Mouse (Mus musculus): ENCODE results near the gene Gltp. TPM values are rescaled to one million over a fixed set of nuclear protein-coding genes. Genes with fewer than 3 reads are reported as not detected.

Gltp gene
- total RNA-seq, 2 experiments from 2014 or later = 15.1 to 17.6 TPM

DNA sequence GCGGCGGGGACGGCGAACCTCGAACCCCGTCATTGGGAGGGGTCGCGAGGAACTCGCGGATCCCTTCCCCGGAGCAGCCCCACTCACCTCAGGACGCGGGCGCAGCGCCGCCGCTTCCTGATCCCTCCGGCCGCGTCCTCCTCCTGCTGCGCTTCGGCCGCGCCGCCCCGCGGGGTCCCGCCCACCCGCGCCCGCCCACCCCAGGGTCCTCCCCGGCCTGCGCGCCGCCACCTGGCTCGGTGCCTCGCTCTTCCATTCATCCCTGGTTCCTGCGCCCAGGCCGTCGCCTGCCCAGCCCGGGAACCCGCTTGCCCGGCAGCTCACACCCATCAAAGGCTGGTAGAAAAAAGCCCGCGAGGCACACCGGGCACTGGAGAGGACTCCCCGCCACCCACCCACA is 32.5 kb downstream of the Gltp start, which contains the start of gene Trpv4:
Gene Trpv4, minus strand, starts transcription at position 167 of the 400 bp plus-strand sequence.
- DNase-seq = peak; percentile 40

DNA sequence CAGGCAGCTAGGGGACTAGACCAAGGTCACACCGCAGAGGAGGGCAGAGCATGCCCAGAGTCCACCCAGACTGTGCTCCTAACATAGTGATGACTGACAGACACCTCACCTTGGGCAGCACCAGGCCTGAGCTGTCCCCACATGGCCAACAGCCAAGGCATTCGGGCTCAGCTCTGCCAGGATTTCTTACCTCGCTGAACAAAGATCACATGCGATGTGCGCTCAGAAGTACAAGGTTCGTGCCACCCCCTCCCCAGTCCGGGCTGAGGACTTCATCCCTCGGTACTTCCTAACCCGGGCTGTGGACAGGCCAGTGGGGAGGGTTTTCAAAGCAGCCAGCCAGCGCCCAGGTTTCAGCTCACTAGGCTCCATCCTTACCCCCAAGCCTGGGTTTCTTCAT is 33.4 kb downstream of the Gltp start:
- no peak for DNase-seq

DNA sequence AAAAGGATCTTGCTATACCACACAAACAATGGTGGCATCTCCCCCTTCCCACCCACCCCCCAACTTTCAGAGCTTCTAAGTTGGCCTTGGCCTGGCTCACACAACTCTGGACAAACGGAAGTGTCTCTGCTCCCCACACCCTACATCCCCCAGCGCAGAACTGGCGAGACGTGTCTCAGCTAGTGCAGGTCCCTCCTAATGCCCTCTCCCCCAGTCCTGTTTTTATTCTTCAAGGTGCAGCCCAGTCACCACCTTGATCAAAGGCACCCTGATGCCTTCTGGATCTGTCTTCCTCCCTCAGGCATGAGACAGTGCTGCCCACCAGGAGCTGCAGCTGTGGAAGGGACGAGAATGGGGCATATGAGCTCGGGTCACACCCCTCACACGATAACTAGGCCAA is 34.5 kb downstream of the Gltp start:
- DNase-seq = no peak

DNA sequence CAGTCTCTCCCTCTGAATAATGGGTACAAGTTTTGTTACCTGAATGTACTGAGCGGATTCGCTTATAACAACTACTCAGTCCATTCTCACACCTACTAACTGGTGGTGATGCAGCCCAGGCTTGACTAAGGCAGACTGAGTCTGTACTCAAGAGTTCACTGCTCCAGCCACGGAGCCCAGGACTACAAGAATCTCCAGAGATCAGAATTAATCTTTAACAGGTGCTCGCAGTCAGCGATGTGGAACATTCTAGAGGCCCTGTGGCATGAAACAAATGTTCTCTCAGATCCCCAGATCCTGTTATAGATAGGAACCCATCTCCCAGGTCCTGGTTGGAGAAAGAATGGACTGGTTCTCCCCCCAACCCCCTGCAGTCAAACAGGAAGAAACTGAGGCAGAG is 35.1 kb downstream of the Gltp start:
- DNase-seq = no peak

DNA sequence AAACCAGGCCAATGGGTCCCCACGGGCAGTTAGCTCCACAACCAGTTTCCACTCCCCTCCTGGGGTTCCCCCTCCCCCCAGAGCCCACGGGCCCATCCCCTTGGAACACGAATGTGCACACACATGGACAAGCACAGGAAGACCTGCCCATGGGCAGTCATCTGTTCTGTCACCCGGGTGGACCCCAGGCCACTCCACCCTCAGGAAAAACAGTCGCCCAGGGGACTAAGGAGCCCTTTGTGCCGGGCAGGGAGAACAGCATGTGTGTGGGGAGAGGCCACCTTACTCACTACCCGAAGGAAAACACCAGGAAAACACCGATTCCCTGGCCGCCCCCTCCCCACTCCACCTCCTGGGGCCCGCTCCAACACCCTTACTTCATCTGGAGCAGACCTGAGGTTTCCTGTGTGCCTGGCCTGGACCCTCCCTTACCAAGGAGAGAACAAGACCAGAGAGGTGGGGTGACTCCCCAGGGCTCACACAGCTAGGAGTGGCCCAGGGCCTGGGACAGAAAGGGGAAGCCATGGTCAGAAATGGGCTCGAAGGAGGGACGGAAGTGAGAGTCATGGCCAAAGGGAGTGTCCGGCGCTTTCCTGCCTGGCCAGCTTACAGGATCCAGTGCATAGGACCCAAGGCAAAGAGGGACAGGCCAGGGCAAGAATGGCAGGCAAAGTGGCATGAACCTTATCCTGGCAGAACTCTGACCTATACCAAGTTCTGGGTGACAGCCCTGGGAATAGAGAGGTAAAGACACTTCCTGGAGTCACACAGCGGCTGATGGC is 36.9 kb downstream of the Gltp start:
- no peak for DNase-seq

DNA sequence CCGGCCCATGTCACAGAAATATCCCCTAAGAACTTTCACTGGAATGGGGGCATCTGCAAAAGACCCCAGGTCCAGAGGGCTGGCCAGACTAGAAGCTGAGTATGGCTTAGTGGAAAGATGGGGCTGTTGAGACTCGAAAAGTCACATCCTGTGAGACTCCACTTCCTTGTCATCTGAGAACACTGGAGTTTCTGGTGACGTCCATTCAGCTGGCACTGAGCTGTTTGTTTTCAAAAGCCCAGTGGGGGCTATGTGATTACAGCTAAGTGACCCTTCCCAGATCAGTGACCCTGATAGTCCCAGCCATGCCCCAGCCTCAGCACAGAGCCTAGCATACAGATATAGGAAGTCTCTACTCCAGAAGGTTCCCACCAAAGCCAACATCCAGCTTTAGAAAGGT is 39.3 kb downstream of the Gltp start:
- DNase-seq = no peak

DNA sequence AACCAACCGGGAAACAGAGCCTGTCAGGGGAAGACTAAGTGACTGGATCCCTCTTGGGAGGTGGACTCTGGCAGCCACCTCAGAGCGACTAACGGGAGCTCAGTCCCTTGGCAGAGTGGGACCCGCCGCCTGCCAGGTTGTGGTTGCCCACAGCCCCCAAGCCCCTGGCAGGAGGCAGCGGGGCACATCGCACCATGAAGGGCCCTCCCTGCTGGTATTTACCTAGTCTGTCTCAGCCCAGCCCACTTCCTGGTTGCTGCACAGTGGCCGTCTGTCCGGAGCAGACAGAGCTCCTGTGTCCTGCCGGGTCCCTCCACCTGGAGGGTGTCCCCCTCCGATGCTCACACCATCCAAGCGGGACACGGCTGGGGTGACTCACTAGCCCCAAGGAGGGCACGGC is 39.8 kb downstream of the Gltp start:
- DNase-seq = no peak

DNA sequence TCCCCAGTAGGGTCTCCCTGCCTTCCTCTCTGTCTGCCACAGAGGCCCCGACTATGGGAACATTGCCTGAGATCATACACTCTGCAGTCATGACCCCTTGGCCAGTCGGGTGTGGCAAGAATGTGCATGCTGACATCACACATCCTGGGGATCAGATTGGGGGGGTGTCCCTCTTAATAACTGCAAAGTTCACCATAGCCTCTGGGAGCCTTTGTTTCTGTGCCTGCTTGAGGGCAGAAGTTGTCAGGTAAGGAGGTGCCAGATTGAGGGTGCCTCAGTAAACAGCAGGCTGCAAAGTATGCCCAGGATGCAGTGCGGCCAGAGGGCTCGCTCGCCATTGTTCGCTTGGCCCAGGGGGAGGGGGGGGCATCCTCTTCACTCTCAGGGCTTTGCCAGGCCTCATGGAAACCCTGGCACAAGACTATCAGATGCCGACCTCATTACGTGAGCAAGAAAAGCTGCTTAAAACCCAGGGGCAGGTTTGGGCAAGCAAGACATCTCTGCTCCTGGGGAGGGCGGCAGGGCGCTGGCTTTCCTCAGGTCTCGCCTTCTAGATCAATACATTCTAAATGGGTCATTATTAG is 42.0 kb downstream of the Gltp start:
- DNase-seq = no peak

DNA sequence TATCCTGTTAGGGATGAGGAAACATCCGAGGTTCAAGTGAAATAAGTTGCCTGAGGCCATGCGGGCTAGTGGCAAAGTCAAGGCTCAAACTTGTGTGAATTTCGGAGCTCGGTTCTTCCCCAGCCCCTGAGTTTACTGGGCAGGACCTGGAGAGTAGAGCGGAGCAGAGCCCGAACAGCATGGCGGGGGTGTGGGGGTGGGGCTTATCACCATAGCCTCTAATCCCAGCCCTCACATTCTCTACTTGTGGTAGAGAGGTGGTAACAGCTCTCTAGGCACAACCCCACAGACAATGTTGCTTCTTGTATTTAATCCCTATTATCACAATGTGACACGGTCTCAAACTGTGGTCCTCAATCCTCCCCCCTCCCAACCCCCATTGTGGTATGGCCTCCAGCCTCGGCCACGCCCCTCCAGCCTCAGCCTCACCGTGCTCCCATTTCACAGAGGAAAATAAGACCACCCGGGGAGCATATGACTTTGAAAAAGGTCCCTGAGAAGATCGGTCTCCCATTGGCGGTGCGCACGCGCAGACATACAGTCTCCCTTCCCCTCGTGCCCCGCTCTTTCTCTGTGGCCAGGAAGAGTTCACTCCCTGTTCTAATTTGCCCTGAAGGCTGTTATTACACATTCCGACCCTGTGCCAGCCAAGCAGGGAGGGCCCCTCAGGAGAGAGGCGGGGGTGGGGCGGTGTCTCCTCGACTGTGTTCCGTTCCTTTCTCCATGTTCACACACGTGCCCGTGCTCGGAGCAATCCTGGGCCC is 43.4 kb downstream of the Gltp start:
- DNase-seq = no peak

DNA sequence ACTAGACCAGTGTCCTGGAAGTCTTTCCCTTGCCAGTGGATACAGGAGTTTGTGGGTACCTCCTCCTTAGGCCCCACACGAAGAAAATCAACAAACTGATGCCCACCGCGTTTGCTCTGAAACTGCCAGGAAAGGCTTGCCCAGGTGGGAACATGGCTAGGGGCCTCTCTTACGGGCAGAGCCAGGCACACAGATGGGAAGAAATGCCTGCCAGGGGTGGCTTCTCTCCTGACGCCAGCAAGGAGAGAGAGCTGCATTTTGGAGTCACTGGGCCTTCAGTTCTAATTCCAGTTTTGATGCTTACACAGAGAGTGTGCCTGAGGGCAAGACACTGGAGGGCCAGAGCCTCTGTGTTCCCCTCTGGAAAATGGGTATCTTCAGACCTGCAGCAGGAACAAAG is 44.9 kb downstream of the Gltp start:
- DNase-seq = no peak

DNA sequence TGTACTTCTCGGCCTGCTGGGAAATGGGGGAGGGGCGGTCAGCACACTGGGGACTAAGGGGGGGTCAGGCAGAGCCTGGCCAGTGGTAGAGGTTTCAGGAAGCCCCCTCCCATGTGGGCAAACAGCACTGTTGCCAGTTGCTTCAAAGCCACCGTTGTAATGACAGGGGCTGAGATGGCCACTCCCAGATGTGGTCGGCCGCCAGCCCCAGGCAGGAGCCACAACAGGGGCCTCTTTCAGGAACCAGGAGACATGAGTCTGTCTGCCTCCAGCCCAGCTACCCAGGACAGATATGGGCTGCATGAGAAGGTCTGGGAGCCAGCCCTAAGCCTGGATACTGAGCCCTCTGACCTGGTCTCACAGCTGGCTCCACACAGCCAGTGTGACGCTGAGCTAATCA is 45.9 kb downstream of the Gltp start:
- no peak for DNase-seq

DNA sequence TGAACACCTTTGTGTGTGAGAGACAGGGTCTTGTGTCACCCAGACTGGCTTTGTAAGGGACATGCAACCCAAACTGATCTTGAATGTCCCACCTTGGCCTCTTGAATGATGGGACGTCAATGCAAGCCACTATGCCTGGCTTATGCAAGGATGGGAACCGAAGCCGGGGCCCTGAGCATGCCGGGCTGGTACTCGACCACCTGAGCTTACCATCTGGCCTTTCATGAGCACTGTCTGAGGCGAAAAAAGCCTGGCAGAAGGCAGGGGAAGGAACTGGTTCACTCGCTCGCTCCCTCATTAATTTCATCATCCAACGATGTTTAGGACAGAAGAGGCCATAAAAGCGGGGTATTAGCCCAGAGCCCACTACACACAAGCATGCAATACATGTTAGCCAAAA is 50.0 kb downstream of the Gltp start:
- DNase-seq = no peak

DNA sequence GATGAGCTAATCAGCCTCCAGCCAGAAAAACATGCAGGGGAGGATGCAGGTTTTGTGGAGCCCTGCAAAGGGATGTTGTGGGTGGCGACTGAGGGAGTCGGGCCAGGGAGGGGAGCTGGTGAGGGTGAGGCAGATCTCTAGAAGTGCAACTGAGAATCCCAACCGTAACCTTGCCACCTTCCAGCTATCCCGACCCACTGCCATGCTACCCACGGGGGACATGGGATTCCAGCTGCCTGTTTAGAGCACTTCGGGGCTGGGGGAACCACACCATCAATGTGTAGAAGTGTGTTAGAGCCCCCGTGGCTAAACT is 51.2 kb downstream of the Gltp start:
- no peak for DNase-seq

DNA sequence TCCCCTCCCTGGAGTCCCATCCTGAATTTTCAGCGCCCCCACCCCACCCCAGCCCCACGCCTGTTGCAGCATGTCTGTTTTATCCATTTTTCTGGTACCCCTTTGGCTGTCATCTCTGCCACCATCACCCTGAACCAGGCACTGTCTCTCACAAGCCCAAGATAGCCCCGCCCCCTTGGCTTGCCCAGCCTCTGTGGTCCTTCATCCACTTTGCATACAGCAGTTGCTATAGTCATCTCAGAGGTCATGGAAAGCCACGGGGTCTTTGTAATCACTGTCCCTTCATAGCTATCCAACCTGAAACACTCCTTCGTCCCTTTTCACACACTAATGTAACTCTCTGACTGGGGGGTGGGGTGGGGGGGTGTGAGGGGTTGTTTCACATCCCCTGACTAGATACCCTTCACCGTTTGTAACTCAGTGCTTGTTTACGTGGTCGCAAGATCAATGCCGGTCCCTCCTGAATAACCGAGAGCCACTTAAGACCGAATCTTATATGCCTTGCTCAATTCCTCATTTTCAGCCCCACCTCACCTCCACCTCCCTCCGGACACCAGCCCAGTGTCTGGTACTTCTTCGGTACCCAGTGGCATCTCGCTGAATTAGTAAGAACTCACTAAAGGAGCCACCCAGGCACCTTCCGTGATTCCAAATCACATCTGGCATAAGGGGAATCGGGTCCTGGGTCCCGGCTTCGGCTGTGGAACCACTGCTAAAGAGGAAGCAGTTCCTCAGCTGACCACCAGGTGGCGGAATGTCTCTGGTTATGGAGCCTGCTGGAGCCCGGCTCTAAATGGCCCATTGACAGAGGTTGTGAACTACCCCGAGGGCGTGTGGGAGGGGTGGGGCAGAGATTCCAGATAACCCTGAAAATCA is 51.8 kb downstream of the Gltp start:
- peak; percentile 93 for DNase-seq

DNA sequence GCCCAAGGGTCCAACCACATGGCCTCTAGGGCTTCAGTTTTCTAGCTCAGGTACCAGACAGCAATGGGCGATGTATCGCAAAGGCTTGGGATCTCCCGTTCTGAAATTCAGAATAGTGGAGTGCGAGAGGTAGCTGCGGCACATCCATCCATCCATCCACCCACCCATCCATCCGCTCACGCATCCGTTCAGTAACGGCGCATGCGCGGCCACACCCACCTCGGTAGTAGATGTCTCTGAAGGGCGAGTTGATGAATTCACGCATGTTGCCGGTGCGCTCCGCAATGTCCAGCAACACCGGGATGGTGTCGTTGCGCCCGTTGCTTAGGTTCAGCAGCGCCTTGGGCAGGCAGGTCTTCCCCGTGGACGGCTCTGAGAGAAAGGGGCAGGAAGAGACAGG is 54.7 kb downstream of the Gltp start:
- no peak for DNase-seq

DNA sequence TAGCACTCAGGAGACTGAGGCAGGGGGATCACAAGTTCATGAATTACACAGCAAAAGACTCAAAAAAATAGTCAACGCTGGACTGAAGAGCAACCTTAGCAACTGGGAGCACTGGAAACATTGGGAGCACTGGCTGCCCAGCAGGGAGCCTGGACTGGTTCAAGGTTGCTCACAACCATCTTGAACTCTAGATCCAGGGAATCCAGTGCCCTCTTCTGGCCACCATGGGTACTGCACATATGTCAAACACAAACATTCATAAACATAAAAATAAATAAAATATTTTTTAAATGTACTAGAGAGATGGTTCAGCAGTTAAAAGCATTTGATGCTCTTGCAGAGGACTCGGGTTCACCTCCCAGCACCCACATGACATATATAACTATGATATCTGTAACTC is 59.4 kb downstream of the Gltp start:
- DNase-seq = no peak

DNA sequence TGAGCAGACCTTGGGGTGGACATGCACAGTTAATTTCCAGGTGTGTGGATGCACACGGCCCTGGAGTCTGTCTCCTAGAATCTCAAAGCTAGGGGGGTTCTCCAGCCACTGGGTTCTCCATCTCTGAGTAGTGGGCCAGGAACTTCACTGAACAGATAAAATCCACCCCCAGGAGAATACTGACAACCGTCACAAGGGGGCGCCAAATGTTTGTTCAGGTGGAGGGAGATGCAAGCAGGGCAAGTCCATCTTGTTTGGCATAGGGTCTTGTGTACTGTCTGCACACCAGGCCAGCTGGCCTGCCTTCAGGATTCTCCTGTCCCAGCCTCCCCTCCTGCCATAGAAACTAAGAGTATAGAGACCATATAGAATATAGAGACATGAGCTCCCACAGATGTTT is 65.2 kb downstream of the Gltp start:
- peak; percentile 73 for DNase-seq

DNA sequence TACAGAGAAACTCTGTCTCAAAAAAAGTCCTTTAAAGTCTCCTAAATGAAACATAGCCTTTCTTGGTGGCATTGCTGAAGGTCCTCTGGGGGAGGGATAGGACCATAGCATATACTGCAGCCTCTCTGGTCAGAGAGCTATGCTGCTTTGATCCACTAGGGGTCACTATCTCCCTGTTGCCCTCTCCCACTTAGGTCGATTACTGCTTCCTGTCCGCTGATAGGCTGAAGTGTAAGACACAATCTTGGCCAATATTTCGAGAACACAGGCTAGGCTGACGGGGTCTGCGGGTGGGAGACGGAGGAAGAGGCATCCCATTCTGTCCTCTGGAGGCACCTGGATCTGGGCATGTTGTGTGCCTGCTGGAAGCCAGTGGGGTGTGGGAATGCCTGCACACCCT is 70.5 kb downstream of the Gltp start:
- no peak for DNase-seq

Measured in gastrocnemius, postnatal 10 days (tissue).